Mouse (Mus musculus) MEL (cell line): ENCODE measurements around the gene Rom1.

Source experiments
- CTCF ChIP-seq, 3 experiments: IDR thresholded peaks in 2 of 3; conservative IDR thresholded peaks in 1 of 3; 2 replicates each; pipeline ENCODE4 v1.5.1; 2011 to 2012; ENCODE audit warnings: low read length in 3 of 3, low read depth in 2 of 3, mild to moderate bottlenecking in 2 of 3, improper control_type of control experiment in 1 of 3, inconsistent platforms in 1 of 3, mixed read lengths in 1 of 3, moderate library complexity in 1 of 3; ENCODE audit not compliant: control insufficient read depth in 1 of 3, insufficient read depth in 1 of 3, poor library complexity in 1 of 3, severe bottlenecking in 1 of 3
- MAFK ChIP-seq: IDR thresholded peaks from 2 replicates; pipeline ENCODE4 v1.6.1; 2011; ENCODE audit warnings: low read depth, mild to moderate bottlenecking, low read length, improper control_type of control experiment, borderline replicate concordance
- MAX ChIP-seq: IDR thresholded peaks from 2 replicates; pipeline ENCODE4 v1.6.1; 2011; ENCODE audit warnings: low read length, improper control_type of control experiment
- POLR2AphosphoS2 ChIP-seq: IDR thresholded peaks from 2 replicates; pipeline ENCODE4 v1.6.1; 2011; ENCODE audit warnings: low read length, improper control_type of control experiment
- USF1 ChIP-seq: IDR thresholded peaks from 2 replicates; pipeline ENCODE4 v1.6.1; 2014; ENCODE audit warnings: low read depth, mild to moderate bottlenecking, inconsistent platforms, low read length, improper control_type of control experiment, moderate library complexity
- USF2 ChIP-seq, 2 experiments: IDR thresholded peaks; 2 replicates each; pipeline ENCODE4 v1.6.1; 2011 to 2012; ENCODE audit warnings: improper control_type of control experiment in 2 of 2, low read length in 2 of 2, borderline replicate concordance in 1 of 2, inconsistent platforms in 1 of 2, low read depth in 1 of 2, mild to moderate bottlenecking in 1 of 2; ENCODE audit not compliant: insufficient read depth in 1 of 2
- ZC3H11A ChIP-seq: IDR thresholded peaks from 2 replicates; pipeline ENCODE4 v1.6.1; 2012; ENCODE audit warnings: low read depth, mild to moderate bottlenecking, inconsistent platforms, low read length, improper control_type of control experiment
- ZKSCAN1 ChIP-seq: IDR thresholded peaks from 2 replicates; pipeline ENCODE4 v1.6.1; 2012; ENCODE audit warnings: low read depth, mild to moderate bottlenecking, inconsistent platforms, low read length, improper control_type of control experiment, moderate library complexity

GRCm38 (mm10) chr19:8942276-8942964, 13.3 kb upstream of the Rom1 start:
- TF ChIP-seq USF1, result no peak
- TF ChIP-seq MAX, result no peak; the same call in 1 of the 2 replicates
- no peak for TF ChIP-seq MAFK
- TF ChIP-seq ZC3H11A, result no peak
- no peak for TF ChIP-seq POLR2AphosphoS2
- no peak for TF ChIP-seq CTCF (IDR thresholded peaks at IDR 0.05 in 2 of 3, conservative IDR thresholded peaks at IDR 0.05 in 1 of 3; ENCODE audit: control insufficient read depth in 1 of 3, insufficient read depth in 1 of 3, low read depth in 2 of 3, low read length in 3 of 3, poor library complexity in 1 of 3, severe bottlenecking in 1 of 3)
- no peak for TF ChIP-seq ZKSCAN1
- no peak for TF ChIP-seq USF2 (IDR thresholded peaks at IDR 0.05; ENCODE audit: borderline replicate concordance in 1 of 2, insufficient read depth in 1 of 2, low read depth in 1 of 2, low read length in 2 of 2)
